Mouse (Mus musculus): ENCODE data around the gene Zfp292. TPM values are rescaled to one million over a fixed set of nuclear protein-coding genes. Genes with fewer than 3 reads are reported as not detected.

Zfp292 gene
- total RNA-seq (2023): 20.5 and 23.6 TPM in 2 replicates

DNA sequence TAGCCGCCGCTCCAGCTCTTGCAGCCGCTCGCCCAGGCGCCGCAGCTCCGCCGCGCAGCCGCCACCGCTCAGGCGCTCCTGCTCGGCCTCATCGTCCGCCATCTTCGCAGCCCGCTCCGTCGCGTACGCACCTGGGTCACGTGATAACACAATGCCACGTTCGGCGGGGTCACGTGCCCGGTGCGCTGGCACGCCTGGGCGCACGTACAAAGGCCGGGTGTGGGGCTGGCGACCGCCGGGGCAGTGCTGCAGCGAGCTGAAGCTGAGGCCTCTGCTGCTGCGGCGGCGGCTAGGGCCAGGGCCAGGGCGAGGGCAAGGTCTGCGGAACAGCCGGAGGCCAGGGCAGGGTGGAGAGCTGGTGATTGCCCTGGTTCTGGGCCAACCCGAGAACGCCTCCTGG lies at the start of gene Zfp292:
Zfp292 (minus strand) TSS at position 143 of the 400 bp plus-strand sequence.

DNA sequence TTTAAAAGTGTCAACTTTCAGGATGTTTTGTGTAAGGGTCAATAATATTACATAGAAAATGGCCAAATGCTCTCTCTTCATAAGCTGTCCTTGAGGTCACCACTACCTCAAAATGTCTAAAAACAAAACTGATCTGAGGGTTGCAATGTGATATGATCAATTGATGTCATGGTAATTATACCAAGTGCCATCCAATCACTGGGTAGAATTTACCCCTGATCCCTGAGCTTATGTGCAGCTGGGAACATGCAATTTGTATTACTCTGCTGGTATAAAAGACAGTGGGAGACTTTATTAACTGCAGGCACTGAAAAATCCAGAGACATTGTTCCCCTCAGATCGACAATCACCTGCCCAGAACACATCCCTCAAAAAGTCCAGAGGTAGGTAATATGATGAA lies 10.7 kb upstream of the Zfp292 start, which contains the start of gene Cga:
Cga (plus strand) TSS at position 301 of the 400 bp plus-strand sequence.

DNA sequence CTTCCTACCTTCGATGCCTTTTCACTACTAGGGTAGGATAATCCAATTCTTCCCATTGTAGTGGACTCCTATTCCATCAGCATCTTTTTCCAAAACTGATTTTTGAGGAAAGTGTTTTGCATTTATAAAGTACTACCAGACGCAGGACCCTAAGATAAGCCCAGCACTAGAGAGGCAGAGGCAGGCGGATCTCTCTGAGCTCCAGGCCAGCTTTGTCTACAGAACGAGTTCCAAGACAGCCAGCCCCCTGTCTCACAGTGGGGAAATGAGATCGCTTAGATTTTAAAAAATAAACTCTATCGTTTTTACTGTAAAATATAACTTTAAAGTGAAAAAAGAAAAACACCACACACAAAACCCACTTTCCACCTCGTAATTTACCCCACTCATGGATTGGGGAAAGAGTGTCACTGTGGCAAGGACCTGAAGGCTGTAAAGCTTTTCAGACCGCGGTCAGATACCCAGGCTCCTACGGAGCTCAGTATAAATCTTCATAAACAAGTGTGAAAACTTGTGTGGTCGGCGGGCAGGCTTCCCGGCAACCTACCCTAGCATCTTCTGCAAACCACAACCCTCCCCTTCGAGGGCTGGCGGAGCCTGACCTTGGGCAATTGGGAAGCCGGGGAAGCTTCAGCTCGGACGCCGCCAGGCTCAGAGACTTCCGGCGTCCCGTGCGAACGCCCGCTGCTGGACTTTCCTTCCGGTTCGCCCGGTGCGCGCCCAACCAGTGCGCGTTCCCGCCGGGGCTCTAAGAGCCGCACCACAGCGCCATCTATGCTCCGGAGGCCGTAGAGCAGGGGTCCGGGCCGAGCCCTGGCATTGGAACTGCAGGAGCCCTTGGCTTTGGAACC lies 104.9 kb downstream of the Zfp292 start, which contains the start of gene Smim8:
Smim8 (minus strand) TSS at position 747 of the 851 bp plus-strand sequence.

DNA sequence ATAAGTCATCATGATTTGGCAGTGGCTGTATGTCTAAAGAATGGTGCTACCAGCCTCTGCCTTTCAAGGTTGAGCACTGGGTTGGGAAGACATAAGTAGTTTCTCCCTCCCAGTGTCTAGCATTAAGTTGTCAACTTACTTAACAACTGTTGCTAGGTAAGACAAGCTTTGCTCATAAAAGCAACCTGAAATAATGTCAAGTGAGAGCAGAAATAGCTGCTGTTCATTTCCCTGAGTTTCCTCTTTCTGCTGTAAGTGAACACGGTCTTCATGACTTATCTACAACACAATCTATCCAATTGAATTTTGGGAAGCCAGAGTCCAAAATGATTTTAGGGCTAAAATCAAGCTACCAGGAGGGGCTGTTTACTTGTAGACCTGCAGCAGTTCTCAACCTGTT lies 126.6 kb downstream of the Zfp292 start, which contains the start of gene Gm136:
Gm136 (minus strand) TSS at position 101 of the 400 bp plus-strand sequence.

Other genes with a start within 250 kb of the Zfp292 start
- 5.2 and 9.2 TPM in 2 replicates for gene Slc35a1, start 195.5 kb downstream of the Zfp292 start, total RNA-seq (2023)
- not detected in 2 replicates for gene Cfap206, start 152.8 kb downstream of the Zfp292 start, total RNA-seq (2023)
- not detected in 2 replicates for gene Gm136, start 126.7 kb downstream of the Zfp292 start, total RNA-seq (2023)
- gene Smim8, start 104.5 kb downstream of the Zfp292 start, total RNA-seq (2023): 6.6 and 7.5 TPM in 2 replicates
- not detected in 2 replicates for gene Cga, start 10.8 kb upstream of the Zfp292 start, total RNA-seq (2023)